Mouse (Mus musculus) retina, postnatal 7 days (tissue): ENCODE results near the gene Fer.

Experiments used
- DNase-seq: peaks from one replicate; pipeline ENCODE4 v3.0.0-alpha.2; 2012; ENCODE audit warnings: low read depth, low spot score

Fer gene

DNA sequence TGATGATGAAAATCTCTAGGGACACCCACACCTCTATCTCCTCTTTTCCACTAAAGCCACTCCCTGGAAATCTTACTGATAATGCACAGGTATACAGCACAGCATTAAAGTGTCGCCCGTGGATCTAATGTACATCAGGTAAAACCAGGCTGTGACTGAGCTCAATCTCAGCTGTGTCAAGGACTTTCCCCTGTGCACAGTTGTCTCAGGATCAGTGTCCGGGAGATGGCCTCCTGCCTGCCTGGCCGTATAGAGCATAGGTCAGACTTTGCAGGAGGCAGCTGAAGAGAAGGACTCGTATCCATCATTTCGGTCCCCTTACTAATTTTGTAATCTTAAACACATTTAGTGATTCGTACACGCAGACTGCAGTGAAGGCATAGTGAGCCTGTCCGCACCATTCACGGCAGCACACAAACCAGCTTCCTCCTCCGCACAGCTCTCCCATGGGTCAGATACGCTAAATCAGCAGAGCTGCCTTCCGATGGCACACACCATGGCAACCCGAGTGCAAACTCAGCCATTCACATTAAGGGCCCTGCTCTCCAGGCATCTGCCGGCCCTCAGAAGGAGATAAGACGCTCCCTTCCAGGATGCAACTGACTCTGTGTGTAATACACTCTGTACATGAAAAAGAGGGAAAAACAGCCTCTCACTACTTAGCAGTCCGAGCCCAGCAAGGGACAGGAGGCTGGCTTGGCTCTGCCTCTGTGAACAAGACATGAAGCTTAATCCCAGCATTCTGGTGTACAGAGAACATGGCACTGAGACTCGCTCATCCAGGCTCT lies 277.4 kb downstream of the Fer start:
- no peak for DNase-seq

DNA sequence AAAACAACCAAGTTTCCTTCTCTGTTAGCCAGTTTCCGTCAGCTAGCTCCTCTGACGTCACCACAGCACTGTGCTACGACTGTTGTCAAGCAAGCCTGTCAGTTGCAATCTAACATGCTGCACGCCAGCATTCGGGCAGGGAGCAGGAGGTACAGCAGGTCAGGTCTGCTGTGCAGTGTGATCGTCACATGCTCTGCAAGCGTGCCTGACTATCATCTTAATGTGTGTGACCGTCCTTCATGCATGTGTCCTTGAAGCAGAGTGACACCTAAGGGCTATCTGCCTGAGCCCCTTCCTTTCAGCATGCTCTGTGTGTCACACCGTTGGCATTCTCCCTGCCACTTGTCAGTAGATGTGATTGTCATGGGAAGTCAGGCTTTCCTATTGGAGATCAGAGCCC lies 279.0 kb downstream of the Fer start:
- DNase-seq = no peak

DNA sequence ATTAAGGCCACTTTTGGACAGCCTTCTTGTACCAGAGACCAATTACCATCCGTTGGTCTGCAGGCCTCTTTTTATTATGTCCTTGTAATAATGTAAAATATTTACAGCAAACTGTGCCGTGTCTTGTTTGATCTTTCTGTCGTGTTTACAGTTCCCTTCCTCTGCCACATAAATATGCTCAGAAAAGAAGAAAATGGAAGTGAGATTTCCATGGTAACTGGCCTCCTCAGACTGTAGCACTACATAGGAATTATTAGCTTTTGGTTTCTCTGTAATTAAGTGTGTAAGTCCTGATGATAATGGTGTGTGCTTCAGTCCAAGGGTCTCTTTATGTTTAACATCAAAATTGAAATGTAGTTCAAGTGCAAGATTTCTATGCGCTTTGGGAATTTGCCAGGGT lies 283.5 kb downstream of the Fer start:
- no peak for DNase-seq

DNA sequence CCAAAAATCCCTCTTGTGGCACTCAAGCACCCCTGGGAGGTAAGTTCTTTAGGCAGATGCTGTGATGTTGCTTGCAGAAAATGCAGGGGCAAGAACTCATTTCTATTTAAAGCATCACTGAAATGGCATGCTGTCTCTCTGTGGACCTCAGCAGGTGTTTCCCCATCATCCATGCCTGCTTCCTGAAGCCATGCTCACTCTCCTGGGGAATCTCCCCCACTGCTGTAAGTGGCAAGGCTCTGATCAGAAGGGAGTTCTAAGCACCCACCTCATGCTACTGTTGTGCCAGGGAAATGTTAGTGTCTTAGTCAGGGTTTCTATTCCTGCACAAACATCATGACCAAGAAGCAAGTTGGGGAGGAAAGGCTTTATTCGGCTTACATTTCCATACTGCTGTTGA lies 287.9 kb downstream of the Fer start:
- no peak for DNase-seq

DNA sequence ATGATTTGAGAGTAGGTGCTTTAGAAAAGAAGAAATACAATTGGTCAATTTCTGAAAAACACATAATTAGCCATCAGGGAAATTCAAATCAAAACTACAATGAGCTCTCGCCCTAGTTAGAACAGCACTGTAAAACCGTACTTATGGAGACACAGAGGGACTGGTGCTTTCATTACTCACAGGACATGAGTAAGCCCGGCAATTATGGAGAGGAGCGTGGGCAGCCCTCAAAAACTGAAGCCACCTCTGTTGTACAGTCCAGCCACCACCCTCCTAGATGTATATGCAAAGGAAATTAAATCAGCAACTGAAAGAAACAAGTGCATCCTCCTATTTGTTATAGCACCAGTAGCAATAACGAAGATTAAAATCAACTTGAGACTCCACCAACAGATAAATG lies 304.9 kb downstream of the Fer start:
- no peak for DNase-seq

DNA sequence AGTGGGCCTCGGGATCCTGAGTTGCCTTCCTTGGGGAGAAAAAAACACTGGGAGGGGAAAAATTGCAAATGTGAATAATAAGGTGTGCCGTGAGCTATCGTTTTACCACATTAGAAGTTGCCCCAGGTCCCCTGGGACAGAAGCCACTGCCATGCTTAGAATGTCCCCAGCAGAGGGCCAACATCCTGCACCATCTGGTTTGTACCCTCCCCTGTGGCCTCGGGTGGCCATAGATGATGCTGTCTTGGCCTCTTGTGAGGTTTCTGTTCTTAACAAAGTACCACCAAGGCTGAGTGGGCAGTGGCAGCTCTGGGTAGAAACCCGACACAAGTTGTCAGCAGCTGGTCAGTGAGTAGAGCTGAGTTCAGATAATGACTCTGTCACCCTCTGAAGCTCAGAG lies 307.2 kb downstream of the Fer start:
- DNase-seq = no peak

DNA sequence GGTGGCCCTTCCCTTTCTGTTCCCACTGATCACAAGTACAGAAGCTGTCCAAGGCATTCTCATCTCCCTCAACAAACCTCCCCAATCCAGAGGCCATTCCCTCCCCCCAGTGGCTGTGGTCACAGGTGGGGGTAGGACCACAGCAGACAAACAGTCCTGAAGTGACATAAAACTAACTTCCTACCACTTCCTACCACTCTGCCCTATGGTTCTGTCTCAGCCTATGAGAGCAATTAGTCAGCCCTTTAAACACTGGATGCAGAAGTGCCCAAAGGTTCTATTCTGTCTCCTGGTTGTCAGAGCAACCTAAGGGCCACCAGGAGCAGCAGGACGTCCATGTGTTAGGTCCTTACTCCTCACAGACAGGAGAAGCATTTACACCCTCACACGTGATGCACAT lies 309.6 kb downstream of the Fer start:
- no peak for DNase-seq

DNA sequence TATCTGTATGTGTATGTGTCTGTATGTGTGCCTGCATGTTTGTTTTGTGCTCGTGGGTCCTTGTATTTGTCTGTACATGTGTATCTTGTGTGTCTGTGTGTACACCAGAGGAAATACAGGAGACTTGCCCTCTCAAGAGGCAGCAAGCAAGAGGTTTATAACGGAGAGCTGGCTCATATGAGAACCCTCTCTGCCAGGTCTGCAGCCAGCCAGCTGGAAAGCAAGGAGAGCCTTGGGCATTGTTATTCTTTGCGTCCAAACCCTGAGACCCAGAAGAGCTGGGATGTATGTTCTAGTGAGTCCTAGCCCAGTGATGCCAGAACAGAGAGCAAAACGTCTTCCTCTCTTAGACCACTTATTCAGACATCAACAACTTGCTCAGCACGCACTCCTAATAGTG lies 317.7 kb downstream of the Fer start:
- DNase-seq = no peak

DNA sequence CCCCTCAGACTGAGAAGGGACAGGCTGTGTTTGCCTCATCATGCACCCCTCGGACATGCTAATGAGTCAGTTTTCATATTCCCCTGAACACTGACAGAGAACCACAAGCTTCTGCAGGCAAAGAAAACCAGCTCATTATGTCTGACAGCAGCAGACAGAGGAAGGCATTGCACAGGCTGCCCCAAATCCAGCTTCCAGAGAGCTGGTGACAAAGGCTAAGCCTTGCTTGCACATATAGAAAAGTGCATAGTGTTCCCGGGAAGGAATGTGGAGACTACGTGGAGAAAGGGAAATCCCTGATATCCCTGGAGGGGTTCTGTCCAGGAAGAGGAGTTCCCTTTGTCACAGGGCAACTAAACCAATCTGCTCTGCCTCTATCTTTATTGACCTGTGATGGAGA lies 318.4 kb downstream of the Fer start:
- DNase-seq = no peak

DNA sequence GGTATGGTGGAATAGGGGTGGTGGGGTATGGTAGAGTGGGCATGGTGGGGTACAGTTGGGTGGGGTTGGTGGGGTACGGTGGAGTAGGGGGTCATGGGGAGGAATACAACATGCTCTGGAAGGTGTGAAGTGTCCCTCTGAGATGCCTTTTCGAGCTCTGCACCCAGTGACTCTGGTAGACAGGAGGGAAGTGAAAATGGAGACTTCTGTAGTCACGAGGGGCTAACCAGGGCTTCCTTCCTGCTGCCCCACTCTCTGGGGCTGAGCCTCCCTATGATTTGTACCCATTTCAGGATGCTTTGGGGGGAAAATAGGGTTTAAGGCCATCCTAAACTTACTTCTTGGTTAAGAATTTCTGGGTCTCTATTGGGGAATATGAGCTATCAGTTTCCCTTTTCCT lies 319.7 kb downstream of the Fer start:
- no peak for DNase-seq

DNA sequence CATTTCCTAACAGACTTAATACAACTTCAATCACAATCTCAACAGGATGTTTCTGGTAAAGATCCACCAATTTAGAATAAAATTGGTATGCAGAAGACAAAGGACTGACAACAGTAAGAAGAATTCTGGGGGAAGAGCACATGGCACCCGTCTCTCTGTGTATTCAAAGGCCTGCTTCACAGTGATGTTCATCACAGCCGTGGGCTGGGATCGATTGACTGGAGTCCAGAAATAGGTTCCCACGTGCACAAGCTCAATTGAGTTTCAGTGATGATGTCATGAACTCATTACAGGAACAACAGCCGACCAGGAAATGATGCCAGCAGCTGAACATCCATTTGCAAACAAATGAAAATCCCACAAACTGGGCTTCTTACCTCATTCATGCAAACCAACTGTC lies 320.3 kb downstream of the Fer start:
- DNase-seq = no peak
